Mouse (Mus musculus) G1E-ER4 (cell line): ENCODE results near the gene Tas1r1. TPM values are rescaled to one million over a fixed set of nuclear protein-coding genes. Genes with fewer than 3 reads are reported as not detected.

Experiments
- GATA1 ChIP-seq: IDR thresholded peaks from one replicate; pipeline ENCODE4 v1.8.0; 2012; ENCODE audit warnings: low read length, inconsistent platforms
- polyA plus RNA-seq: library from polyadenylated mRNA; stranded (reverse); fragments of >175 nt; gene quantifications from 2 replicates; pipeline ENCODE4 v1.2.3, GENCODE M21; 2012

Gene Tas1r1
- 0.03 TPM in 1 of 2 replicates, not detected in the other for polyA plus RNA-seq

DNA sequence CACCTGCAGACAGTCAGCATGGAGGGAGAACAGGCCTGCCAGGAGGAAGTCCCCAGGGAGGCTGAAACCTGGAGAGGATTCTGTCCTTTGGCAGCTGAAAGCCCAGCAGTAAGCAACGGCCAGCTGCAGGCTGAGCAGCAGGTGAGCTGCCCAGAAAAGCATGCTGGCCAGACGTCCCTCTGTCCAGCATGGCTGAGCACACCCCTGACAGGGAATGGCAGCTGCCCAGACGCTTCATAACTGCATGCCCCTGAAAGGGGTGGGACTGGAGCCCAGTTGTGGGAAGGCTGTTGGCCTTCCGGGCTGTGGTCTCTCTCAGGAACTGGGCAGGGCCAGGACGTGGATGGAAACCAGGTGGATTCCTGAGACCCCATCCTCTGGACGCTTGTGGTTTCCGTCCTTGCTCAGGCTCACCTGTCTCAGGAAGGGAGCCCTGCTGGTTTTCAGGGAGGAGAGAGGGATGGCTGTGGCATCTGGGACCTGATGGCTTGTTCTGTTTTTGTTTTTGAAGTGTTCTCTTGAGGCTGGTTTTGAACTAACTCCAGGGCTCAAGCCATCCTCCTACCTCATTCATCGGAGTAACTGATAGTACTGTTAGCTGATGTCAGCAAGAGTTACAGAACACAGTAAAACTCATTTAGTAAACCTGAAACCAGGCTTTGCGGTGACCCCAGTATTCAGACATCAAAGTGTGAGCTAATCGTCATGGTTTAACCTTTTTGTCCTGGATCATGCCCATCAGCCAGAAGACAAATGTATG lies at the start of gene Tas1r1:
Tas1r1 (minus strand) TSS at position 344 of the 760 bp plus-strand sequence.
- TF ChIP-seq GATA1, result no peak

DNA sequence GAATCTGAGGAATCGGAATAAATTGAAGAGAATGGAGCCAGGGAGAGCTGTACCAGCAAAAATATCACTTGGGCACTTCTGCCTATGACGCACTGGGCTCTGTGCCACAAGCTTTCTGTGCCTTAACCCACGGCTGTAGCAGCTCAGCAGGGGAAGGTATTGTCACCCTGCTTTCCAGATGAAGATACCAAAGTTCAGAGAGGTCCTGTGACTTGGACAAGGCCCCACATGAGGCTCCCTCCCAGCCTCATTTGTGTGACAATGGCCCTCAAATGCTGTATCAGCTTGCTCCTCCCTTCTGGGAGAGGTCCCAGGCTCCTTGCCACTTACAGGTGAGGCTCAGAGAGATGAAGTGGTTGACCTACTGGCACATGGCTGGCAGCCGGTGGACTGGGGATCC lies 49.8 kb upstream of the Tas1r1 start:
- TF ChIP-seq GATA1, result no peak

DNA sequence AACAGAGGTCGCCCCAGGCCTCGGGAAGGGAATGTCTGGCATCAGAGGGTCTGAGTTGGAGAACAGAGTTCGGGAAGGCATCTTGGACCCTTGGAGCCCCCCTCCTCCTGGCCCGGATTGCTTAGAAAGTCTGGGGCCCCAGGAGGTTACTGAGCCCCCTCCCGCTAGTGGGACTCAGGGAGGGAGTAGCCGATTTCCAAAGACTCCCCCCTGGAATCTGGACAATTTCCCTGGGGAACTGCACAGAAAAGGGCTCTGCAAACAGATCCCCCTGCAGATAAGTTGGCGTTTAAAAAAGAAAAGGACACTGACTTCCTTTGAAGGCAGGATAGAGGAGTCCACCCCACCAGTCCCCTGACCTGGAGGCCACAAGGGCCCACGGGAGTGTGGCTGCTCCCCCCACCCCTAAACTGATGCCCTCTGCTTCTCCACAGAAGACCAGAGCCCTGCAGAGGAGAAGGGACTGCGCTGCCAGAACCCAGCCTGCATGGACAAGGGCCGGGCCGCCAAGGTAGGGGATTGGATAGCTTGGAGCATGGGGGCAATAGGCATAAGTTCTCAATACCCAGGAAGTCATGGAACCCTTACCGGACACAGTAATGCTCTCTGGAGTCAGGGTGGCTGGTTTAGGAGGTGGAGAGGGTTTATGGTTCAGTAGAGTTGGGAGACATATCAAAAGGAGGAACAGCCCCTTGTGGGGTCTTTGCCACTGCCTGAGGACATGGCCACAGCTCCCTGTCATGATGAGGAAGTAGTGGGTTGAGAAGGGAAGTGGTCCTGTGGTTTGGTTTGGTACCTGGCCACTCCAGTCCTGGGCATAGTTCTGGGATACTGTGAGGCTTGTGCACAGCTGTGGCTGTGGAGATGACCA lies 49.1 kb upstream of the Tas1r1 start:
- TF ChIP-seq GATA1, result no peak

GRCm38 (mm10) chr4:152086505-152087210 lies 48.3 kb upstream of the Tas1r1 start:
- no peak for TF ChIP-seq GATA1

DNA sequence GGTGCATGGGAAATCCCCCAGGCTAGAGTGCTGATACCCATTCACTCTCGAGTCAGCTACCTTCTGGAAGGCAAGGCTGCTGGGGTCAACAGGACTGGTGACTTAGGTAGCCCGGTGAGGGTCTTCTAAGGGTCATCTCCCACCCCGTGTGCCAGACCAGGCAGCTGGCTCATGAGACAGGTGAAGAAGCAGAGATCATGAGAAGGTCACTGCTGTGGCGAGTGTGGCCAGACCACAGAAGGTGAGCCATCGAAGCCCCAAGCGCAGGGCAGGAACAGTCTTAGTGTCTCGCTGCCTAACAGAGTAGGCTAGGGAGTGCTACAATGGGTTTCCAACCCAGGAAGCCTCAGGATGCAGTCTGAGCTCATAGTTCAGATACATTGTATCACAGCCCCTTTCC lies 46.2 kb upstream of the Tas1r1 start:
- no peak for TF ChIP-seq GATA1

GRCm38 (mm10) chr4:152083611-152084220 lies 45.3 kb upstream of the Tas1r1 start:
- no peak for TF ChIP-seq GATA1

GRCm38 (mm10) chr4:152079931-152080330 lies 41.6 kb upstream of the Tas1r1 start:
- no peak for TF ChIP-seq GATA1

GRCm38 (mm10) chr4:152079261-152079660 lies 40.9 kb upstream of the Tas1r1 start:
- no peak for TF ChIP-seq GATA1

DNA sequence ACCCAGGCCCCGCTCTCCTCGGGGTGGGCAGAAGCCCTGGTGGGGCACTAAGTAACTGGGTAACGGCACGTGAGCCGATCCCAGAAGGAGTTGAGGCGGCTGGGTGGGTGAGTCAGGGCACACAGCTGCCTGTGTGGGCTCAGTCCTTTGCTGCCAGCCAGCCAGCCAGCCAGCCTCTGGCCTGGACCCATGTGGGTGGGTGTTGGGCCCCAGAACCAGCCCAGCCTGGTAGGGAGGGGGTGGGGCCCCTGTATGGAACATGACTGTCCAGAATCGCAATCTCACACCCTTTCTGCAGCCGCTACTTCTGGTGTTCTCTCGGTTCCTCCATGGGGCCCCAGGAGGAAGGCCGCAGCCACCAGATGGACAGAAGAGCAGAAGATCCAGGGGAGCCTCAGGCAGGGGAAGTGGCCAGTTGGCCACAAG lies 39.8 kb upstream of the Tas1r1 start:
- no peak for TF ChIP-seq GATA1

DNA sequence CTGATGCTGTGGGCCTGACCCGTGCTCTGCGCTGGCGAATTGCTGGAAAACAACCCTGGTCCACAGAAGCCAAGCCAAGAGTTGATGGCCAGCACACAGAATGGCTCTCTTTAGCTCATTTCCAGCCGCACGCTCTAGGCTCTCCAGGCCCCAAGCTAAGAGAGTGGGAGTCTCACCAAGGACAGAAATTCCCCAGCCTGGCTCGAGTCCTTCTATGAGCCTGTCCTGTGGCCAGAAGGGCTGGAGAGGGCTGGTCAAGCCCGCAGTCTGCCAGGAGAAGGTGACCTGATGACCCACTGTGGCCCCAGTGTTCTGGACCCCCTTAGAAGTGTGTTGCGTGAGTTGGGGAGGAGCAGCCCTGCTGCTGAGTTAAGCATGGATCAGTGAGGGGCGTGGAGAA lies 38.8 kb upstream of the Tas1r1 start:
- no peak for TF ChIP-seq GATA1

DNA sequence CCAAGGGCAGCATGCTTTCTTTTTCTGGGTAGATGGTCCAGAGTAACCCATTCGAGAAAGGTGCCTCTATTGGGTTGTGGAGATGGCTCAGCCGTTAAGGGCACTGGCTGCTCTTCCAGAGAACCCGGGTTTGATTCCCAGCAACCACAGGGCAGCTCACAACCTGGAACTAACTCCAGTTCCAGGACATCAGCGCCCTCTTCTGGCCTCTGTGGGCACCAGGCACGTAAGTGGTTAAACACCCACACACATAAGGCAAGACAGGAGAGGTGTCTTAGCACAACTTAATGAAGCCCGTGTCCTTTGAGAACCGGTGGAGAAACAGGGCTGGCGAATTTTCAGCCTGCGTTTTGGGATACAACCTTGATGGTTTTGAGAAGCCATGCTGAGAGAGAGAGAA lies 36.2 kb upstream of the Tas1r1 start:
- TF ChIP-seq GATA1, result no peak

- TF ChIP-seq GATA1, result no peak
These were observed 35.3 kb upstream of the Tas1r1 start for GRCm38 (mm10) chr4:152073715-152074114.

- TF ChIP-seq GATA1, result no peak
These were observed 34.3 kb upstream of the Tas1r1 start for GRCm38 (mm10) chr4:152072655-152073054.

DNA sequence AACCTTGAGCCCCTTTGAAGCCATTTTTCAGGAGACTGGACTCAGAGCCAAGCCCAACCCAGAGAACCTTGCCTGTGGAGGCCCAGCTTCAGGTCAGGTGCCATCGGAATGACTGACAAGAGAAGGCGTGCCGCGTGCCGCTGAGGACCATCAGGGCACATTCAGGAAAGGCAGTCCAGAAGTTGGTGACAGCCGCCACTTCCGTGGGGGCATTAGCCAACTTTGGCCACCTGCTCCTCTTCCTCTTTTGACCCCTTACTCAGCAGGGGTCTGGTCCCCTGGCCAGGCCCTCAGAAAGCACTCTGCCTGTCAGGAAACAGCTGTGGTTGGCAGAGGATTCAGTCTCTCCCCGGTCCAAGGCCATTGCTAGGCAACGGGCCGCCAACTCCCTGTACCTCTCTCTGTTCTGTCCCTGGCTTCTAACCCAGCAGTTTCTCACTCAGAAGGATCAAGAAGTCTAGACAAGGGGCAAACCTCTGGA lies 33.8 kb upstream of the Tas1r1 start, which contains the start of gene Plekhg5:
Plekhg5 (plus strand) TSS at position 378 of the 481 bp plus-strand sequence.
- no peak for TF ChIP-seq GATA1
